Mouse (Mus musculus): Measurements from ENCODE around the gene Eaf2. TPM values are rescaled to one million over a fixed set of nuclear protein-coding genes. Genes with fewer than 3 reads are reported as not detected.
"Not testable (repeated sequence)": the region's sequence is repeated elsewhere in the genome, so short reads cannot be mapped to it uniquely, and the experiment has no call there.

Eaf2 gene
- polyA plus RNA-seq, 1 experiment: 0.78 TPM

DNA sequence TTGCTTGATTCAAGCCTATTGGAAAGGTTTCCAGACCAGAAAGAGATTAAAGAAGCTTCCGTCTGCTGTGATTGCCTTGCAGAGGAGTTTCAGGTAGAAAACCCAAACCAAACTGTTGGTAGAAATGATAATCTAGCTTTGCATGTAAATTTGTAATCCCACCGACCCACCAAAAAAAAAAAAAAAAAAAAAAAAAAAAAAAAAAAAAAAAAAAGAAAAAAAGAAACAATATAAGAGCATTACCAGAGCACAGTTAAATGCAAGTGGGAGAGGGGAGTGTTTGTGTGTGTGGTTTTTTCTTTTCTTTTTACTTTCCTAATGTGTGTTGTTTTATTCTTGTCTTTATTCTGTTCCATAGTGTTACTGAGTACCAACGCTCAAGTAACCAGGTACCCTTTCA, 23.6 kb downstream of the Eaf2 start:
- no peak for DNase-seq (ENCODE audit: extremely low spot score in 1 of 2, low spot score in 1 of 2)

DNA sequence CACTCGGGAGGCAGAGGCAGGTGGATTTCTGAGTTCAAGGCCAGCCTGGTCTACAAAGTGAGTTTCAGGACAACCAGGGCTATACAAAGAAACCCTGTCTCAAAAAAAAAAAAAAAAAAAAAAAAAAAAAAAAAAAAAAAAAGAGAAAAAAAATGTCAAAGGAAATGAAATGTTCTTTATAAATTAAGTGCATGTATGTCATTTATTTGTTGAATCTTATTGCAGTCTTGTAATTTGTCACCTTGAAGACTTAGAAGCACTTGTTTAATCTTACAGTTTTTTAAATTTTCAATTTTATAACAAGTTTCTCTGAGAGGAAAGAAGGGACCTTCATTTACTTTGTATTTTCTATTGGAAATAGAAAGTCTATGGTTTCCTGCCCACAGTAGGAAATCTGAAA, 27.9 kb downstream of the Eaf2 start:
- DNase-seq (ENCODE audit: extremely low spot score in 1 of 2, low spot score in 1 of 2): not testable (repeated sequence)

DNA sequence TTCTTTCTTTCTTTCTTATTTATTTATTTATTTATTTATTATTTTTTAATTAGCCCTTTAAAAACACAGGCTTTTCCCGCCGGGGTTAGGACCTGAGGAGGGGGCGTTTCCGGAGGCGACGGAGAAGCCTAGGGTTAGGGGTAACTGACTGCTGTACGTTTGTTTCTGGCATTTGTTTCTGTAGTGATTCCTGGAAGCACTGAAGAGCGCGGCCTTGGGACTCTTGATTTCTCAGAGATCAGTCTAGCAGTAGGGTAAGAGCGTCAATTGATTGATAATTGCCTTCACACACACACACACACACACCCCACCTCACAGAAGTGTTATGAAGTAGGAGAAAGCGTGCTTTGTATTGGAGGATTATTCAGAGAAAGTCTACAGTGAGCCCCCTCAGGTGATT, 46.0 kb downstream of the Eaf2 start:
- DNase-seq (ENCODE audit: extremely low spot score in 1 of 2, low spot score in 1 of 2): peak in 1 of 2 experiments; percentile 4

- DNase-seq (ENCODE audit: extremely low spot score in 1 of 2, low spot score in 1 of 2): peak; percentile 39 to 82
Observed at GRCm38 (mm10) chr16:36828054-36828786, 46.6 kb downstream of the Eaf2 start, which contains the start of gene Iqcb1. TSS of gene Iqcb1 (plus strand) at chr16:36828385.

- DNase-seq (ENCODE audit: extremely low spot score in 1 of 2, low spot score in 1 of 2): no peak
Observed at GRCm38 (mm10) chr16:36827611-36828053, 47.2 kb downstream of the Eaf2 start.

DNA sequence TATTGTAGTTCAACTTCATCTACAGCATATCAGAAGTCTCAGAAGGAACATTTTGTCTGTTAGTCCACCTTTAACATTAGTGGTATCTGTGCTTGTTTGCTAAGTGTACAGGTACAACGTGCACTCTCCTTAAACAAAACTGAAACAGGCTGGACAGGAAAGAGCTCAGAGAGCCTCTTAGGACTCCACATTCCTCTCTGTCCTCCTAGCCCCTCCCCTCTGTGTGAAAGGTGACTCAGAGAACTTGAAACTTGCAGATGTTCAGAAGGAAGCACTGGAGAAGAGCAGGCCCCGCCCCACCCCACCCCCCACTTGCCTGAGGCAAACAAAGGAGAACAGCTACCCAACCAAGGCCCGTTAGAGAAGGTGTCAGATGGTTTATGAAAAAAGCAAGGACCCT, 53.3 kb downstream of the Eaf2 start:
- DNase-seq (ENCODE audit: extremely low spot score in 1 of 2, low spot score in 1 of 2): no peak

DNA sequence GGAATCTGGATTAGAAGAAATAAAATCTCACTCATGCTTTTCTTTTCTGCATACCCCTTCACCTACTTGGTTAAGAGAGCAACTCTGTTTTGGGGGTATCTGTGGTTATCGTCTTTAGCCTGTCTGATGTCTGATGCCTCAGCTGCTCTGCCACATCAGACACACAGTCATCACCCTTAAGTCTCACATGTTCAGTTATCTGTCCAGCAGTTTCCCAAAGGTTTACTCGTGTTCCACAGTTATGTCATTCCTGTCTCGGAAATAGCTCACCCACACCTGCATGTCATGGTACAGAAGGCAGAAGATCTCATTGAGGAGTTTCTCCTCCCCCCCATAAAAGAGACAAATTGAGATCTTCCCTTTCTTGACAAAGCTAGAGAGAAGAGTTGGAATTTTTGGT, 54.1 kb downstream of the Eaf2 start:
- no peak for DNase-seq (ENCODE audit: extremely low spot score in 1 of 2, low spot score in 1 of 2)

- DNase-seq (ENCODE audit: extremely low spot score in 1 of 2, low spot score in 1 of 2): no peak
Observed at GRCm38 (mm10) chr16:36820016-36820415, 54.8 kb downstream of the Eaf2 start.

- DNase-seq (ENCODE audit: extremely low spot score in 1 of 2, low spot score in 1 of 2): peak; percentile 70 to 92
Observed at GRCm38 (mm10) chr16:36817321-36817926, 57.4 kb downstream of the Eaf2 start.

- DNase-seq (ENCODE audit: extremely low spot score in 1 of 2, low spot score in 1 of 2): no peak
Observed at GRCm38 (mm10) chr16:36816916-36817315, 57.9 kb downstream of the Eaf2 start.

- DNase-seq (ENCODE audit: extremely low spot score in 1 of 2, low spot score in 1 of 2): no peak
Observed at GRCm38 (mm10) chr16:36813680-36814079, 61.1 kb downstream of the Eaf2 start.

DNA sequence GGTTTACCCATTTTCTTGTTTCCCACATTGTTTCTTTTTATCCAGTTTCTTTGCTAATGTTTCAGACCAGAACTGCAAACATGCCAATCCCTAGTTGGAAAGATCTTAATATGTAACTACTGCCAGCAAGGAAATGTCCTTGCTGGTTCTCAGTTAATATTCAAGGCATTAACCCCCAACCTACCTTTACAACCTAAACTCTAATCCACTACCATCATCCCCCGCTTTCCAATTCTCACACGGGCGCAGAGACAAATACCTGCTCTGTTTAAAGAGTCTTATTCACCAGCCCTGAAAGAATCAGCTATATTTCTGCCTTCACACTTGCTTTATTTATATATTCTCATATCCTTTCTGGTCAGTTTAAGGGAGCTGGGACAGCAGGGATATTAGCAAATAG, 66.2 kb downstream of the Eaf2 start:
- no peak for DNase-seq (ENCODE audit: extremely low spot score in 1 of 2, low spot score in 1 of 2)

- no peak for DNase-seq (ENCODE audit: extremely low spot score in 1 of 2, low spot score in 1 of 2)
Observed at GRCm38 (mm10) chr16:36802361-36802760, 72.4 kb downstream of the Eaf2 start.

DNA sequence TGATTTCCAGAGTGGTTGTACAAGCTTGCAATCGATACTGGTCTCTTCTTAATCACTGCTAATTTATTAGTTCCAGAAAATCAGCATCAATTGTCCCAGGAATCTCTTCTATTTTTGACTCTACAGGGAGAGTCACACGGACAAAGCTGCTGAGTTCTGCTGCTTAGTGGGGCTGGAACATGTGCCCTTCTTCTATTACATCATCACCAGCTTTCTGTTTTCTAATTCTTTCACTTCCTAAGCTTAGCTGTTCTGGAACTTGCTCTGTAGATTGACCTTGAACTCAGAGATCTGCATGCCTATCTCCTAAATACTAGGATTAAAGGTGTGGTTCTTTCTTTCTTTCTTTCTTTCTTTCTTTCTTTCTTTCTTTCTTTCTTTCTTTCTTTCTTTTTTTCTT, 76.5 kb downstream of the Eaf2 start:
- DNase-seq (ENCODE audit: extremely low spot score in 1 of 2, low spot score in 1 of 2): no peak

- no peak for DNase-seq (ENCODE audit: extremely low spot score in 1 of 2, low spot score in 1 of 2)
Observed at GRCm38 (mm10) chr16:36794976-36795375, 79.8 kb downstream of the Eaf2 start.

GRCm38 (mm10) chr16:36790166-36790565, 84.6 kb downstream of the Eaf2 start:
- no peak for DNase-seq (ENCODE audit: extremely low spot score in 1 of 2, low spot score in 1 of 2)

DNA sequence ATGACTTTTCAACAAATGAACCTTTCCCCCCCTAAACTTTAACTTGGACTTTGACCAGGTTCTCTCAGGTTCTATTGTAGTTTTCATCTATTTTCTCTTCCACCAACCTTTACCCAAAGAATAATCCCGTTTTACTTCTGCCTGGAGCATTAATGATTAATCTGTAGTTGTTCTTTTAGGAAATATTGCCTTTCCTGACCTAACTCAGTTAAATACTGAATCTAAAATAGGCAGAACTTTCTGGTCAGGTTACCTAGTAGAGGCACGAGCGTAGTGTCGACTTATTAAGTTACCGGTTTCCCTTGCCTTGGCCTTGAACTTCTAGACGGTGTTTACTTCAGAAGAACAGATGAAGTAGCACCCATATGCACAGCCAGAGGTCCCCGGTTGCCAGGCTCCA, 88.3 kb downstream of the Eaf2 start:
- no peak for DNase-seq (ENCODE audit: extremely low spot score in 1 of 2, low spot score in 1 of 2)

DNA sequence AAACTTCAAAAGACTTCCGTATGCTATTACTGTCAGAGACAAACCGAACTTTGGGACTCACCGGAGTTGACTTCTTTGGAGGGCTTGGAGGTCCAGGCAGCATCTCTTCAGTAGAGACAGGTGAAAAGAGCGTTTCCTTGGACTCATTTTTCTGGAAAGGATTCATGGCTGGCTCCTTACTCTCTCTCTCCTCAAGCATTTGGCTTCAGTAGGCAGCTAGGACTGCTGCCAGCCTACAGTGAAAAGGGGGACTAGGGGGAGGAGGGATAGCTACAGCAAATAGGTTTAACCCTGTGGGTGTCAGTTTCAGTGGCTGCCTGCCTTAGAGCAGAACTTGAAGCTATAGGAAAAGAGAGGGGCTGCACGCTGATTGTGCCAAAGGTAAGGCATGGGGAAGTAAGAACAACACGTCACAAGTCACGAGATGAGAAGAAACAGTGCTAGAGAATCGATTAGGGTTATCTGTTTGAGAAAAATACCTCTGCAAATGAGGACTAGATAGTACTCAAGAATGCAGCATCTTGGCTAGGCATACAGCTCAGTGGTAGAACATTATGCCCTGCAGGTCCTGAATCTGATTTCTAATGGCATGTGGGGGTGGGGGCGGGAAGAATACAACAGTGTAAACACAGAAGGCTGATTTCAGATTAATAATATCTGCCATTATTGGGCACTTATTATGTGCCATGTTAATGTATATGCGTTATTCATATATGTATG, 90.0 kb downstream of the Eaf2 start, which contains the start of gene Slc15a2:
TSS of gene Slc15a2 (minus strand) at position 369 of the 720 bp plus-strand sequence.
- DNase-seq (ENCODE audit: extremely low spot score in 1 of 2, low spot score in 1 of 2): peak; percentile 12 to 61

DNA sequence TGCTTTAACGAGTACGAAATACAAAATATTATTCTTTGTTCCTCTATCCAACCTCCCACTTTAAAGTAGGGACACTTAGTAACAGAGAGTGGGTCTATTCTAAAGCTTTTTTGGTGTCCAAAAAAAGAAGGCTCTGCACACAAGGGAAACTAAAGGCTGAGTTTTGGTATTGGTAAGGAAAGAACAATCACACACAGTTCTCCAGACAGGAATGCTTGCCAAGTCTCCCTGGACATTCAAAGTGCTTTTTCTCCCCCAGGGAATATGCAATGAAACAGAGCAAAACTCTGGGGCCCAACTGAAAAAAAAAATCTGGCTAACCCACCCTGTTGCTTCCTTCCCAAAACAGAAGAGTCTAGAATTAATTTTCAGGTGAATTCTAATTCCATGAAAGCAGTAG, 90.7 kb downstream of the Eaf2 start:
- peak in 1 of 2 experiments; percentile 29 for DNase-seq (ENCODE audit: extremely low spot score in 1 of 2, low spot score in 1 of 2)

DNA sequence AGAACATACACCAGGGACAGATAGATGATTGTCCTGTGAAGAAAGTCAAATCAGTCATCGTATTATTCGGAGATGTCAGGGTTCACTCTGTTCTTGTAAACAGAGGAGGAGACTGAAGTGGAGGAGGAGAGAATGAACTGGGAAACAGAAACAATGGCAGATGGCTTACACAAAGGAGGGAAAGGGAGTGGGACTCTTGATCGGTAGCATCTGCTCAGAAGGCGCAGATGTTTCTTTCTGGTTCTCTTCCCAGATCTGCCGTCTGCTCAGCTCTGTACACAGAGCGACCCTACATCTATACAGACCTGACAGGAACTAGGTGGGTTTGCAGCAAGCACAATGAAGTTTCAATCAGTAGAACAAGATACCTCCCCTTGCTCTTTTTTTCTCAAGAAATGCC, 99.1 kb downstream of the Eaf2 start:
- DNase-seq (ENCODE audit: extremely low spot score in 1 of 2, low spot score in 1 of 2): peak in 1 of 2 experiments; percentile 2

DNA sequence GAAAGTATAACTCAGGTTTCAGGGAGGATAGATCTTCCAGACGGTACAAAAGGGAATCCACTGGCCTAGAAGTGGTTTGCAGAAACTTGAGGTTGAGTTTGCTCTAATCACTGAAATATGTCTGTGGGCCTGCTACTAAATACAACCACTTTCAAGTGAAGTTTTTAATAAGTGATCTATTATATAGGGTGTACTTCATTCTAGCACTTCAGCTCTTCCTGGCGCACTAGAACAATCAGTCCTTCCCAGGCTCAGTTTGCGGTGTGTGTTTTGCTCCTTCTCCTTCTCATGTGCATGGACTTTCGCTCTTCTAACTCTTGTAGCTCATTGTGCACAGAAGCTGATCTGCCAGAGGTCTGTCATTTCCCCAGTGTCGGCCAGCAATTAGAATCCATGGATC, 101.8 kb downstream of the Eaf2 start:
- no peak for DNase-seq (ENCODE audit: extremely low spot score in 1 of 2, low spot score in 1 of 2)

Measured in frontal cortex, adult 2 months (tissue).